Mouse (Mus musculus) liver, adult 2 months (tissue): ENCODE measurements around the gene Strn4. TPM values are rescaled to one million over a fixed set of nuclear protein-coding genes. Genes with fewer than 3 reads are reported as not detected.

ENCODE experiments used
- DNase-seq: peaks from one replicate; pipeline ENCODE4 v3.0.0-alpha.2; 2011; ENCODE audit warnings: low read depth, low spot score; ENCODE audit errors: extremely low read depth
- H3K27ac ChIP-seq: fragments of 200-500 bp; replicated peaks from 2 replicates; pipeline ENCODE4 v1.5.1; 2012; ENCODE audit warnings: low read depth, mild to moderate bottlenecking, control low read depth, inconsistent platforms, low read length; ENCODE audit not compliant: insufficient read depth
- H3K27me3 ChIP-seq: fragments of 200-500 bp; 2 replicates; pipeline ENCODE4 v1.6.1; 2012; ENCODE audit warnings: mild to moderate bottlenecking, moderate library complexity, low read length, inconsistent platforms; ENCODE audit not compliant: control insufficient read depth, insufficient read depth
- H3K36me3 ChIP-seq: fragments of 200-500 bp; 2 replicates; pipeline ENCODE4 v1.6.1; 2012; ENCODE audit warnings: low read length, inconsistent platforms; ENCODE audit not compliant: control insufficient read depth, insufficient read depth
- H3K4me1 ChIP-seq: fragments of 200-500 bp; 2 replicates; pipeline ENCODE4 v1.6.1; 2011; ENCODE audit warnings: low read length; ENCODE audit not compliant: control insufficient read depth, insufficient read depth
- H3K4me3 ChIP-seq: fragments of 200-500 bp; 2 replicates; pipeline ENCODE4 v1.5.1; 2011; ENCODE audit warnings: low read depth, mild to moderate bottlenecking, control low read depth, low read length, moderate library complexity; ENCODE audit not compliant: insufficient read depth
- H3K79me2 ChIP-seq: fragments of 200-500 bp; 2 replicates; pipeline ENCODE4 v1.6.1; 2012; ENCODE audit warnings: inconsistent platforms, mild to moderate bottlenecking, low read length, moderate library complexity; ENCODE audit not compliant: control insufficient read depth, insufficient read depth
- H3K9ac ChIP-seq: fragments of 200-500 bp; 2 replicates; pipeline ENCODE4 v1.6.1; 2012; ENCODE audit warnings: low read depth, mild to moderate bottlenecking, control low read depth, inconsistent platforms, low read length
- CTCF ChIP-seq: fragments of 200-500 bp; IDR thresholded peaks from 2 replicates; pipeline ENCODE4 v1.5.1; 2011; ENCODE audit warnings: low read depth, low read length, control low read depth
- POLR2A ChIP-seq: fragments of 200-500 bp; IDR thresholded peaks from 2 replicates; pipeline ENCODE4 v1.6.1; 2011; ENCODE audit warnings: low read length, control low read depth; ENCODE audit not compliant: insufficient read depth; ENCODE audit errors: extremely low read depth
- WGBS: fragments of 180-500 bp; shearing (Covaris S2); methylation state at CpG from one replicate; pipeline ENCODE4 v1.1.7; 2018; 5-methylcytosine and 5-hydroxymethylcytosine counted together
- polyA plus RNA-seq: library from polyadenylated mRNA; depleted of rRNA; stranded (reverse); fragments of >200 nt; gene quantifications from 2 replicates; pipeline ENCODE4 v1.2.3, GENCODE M21; 2012
- total RNA-seq: library from RNA; depleted of rRNA; stranded (reverse); fragments of >200 nt; gene quantifications from 2 replicates; pipeline ENCODE4 v1.2.3, GENCODE M21; 2014

The Strn4 gene
- total and polyA plus RNA-seq, 2 experiments, result 18.7 to 52.7 TPM

DNA sequence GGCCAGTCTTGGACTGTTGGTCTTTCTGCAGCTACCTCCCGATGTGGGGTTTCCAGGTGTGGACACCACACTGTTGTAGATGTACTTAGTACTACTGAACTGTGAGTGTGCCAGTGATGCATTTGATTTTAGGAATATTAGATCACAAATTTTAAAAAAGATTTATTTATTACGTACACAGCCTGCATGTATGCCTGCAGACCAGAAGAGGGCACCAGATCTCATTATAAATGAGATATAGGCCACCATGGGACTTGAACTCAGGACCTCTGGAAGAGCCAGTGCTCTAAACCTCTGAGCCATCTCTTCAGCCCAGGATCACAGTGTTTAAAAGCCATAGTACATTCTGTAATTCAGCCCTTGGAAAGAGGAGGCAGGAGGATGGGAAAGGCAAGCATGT, 3.2 kb upstream of the Strn4 start:
- WGBS, result 77% methylated on average over 2 of the region's 2 CpGs
- no peak overlapping the region for H3K4me3 ChIP-seq
- no peak for DNase-seq
- H3K4me1 ChIP-seq, result peaks cover 6% of the 10 kb centered on the region; the same call in 1 of the 2 replicates
- no peak overlapping the region for H3K27ac ChIP-seq
- H3K27me3 ChIP-seq, result no peaks in the 10 kb centered on the region
- H3K79me2 ChIP-seq, result peaks cover 17% of the 10 kb centered on the region
- H3K9ac ChIP-seq, result no peak overlapping the region
- H3K36me3 ChIP-seq, result no peaks in the 10 kb centered on the region
- no peak for TF ChIP-seq CTCF
- no peak for TF ChIP-seq POLR2A

DNA sequence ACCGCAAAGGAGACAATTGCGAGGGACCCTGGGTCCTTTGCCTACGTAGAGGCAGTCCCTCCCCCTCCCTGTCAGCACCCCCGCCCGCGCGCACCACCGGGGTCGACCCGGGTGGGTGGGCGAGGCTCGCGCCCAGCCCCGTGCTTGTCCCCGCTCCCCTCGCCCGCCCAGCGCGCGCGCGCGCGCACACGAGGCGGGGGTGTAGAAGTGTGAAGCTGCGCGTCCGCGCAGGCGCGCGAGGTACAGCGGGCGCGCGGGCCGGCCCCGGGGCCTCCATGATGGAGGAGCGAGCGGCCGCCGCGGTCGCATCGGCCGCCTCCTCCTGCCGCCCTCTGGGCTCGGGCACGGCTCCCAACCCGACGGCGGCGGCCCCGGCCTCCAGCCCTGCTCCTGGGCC, 387 bp downstream of the Strn4 start:
- WGBS, result under 1% methylated on average over 55 of the region's 55 CpGs

DNA sequence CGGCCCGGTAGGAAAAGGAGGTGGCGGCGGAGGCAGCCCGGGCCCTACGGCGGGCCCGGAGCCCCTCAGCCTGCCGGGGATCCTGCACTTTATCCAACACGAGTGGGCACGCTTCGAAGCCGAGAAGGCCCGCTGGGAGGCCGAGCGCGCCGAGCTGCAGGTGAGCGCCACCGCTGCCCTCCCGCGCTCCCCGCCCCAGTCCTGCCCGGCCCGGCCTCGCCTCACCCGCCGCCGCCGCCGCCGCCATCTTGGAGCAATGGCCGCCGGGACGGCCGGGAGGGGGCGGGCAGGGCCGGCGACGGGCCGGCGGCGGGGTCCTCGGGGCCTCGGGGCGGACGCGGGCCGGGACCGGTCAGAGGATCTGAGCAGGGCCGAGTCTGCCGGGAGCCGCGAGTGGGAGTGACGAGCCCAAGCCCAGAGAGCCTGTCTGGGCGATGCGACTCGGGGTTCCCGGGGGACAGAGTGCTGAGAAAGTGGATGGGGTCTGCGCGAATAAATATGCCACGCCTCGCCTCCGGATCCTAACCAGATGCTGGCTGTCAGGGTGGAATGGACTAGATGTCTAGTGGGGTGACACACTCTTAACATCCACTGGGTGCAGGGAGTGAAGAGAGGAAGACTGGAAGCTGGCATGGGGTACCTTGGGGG, 910 bp downstream of the Strn4 start, which contains the start of gene Fkrp:
Fkrp (minus strand) TSS at position 258 of the 648 bp plus-strand sequence.
- Histone ChIP-seq H3K4me1 (peaks cover 30% of the 10 kb centered on the region), H3K79me2 (peaks cover 43% of the 10 kb centered on the region), H3K27ac (peak within 1 kb of the TSS; percentile 81), H3K27me3 (no peaks in the 10 kb centered on the region), H3K9ac (peak within 1 kb of the TSS; percentile 99), H3K36me3 (no peaks in the 10 kb centered on the region), H3K4me3 (peak within 1 kb of the TSS; percentile 98)
- no peak for TF ChIP-seq CTCF
- no peak for TF ChIP-seq POLR2A
- WGBS, result under 1% methylated on average over 63 of the region's 64 CpGs
- no peak for DNase-seq

More for the DNA sequence above, 387 bp downstream of the Strn4 start:
- H3K27ac ChIP-seq, result peak overlapping the region; percentile 81
- TF ChIP-seq CTCF (no peak), POLR2A (no peak)
- peaks cover 25% of the 10 kb centered on the region for H3K4me1 ChIP-seq
- peak overlapping the region; percentile 99 for H3K9ac ChIP-seq
- no peaks in the 10 kb centered on the region for H3K36me3 ChIP-seq
- H3K4me3 ChIP-seq, result peak overlapping the region; percentile 98
- peak; percentile 31 for DNase-seq
- H3K79me2 ChIP-seq, result peaks cover 40% of the 10 kb centered on the region
- no peaks in the 10 kb centered on the region for H3K27me3 ChIP-seq

DNA sequence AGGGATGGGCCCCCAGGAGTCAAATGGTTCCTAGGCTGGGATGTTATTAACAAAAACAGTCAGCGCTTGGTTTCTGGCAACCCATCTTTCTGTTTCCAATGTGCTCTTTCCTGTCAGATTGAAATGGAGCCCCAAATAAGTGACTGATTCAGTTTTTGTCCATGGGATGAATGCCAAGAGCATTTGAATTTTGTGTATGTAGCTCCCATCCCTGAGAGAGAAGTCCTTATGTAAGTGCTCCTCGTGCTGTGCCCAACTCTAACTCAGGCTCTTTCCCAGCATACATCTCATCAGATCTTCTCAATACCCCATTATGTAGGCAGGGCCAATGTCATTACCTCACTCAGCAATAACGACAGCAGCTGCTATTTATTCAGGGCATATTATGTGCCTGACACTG, 2.0 kb downstream of the Strn4 start:
- Histone ChIP-seq H3K27me3 (no peaks in the 10 kb centered on the region), H3K4me3 (no peak overlapping the region; the same call in 1 of the 2 replicates), H3K36me3 (no peaks in the 10 kb centered on the region), H3K4me1 (peaks cover 30% of the 10 kb centered on the region), H3K79me2 (peaks cover 48% of the 10 kb centered on the region), H3K27ac (no peak overlapping the region), H3K9ac (no peak overlapping the region)
- DNase-seq, result no peak
- WGBS, result 66% methylated on average over 3 of the region's 3 CpGs
- TF ChIP-seq CTCF (no peak), POLR2A (no peak)

DNA sequence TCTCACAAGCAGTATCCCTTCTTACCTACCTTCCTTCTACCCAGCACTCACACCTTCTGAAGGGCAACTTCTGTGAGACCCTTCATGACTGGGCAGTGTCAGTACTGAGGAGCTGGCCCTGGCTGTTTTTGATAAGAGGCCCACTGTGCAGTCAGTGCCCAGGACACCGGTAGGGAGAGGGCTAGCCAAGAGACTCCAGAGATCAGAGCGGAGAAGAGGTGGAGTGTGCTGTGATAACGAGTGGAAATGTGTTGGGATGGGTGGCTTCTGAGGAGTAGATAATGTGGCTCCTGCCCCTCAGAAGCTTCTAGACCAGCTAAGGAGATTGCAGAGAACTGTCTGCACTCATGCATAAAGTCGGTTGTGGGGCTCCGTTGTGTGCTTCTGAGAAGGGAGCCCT, 4.1 kb downstream of the Strn4 start:
- Histone ChIP-seq H3K4me3 (no peak overlapping the region), H3K4me1 (peaks cover 30% of the 10 kb centered on the region), H3K79me2 (peaks cover 54% of the 10 kb centered on the region), H3K9ac (no peak overlapping the region), H3K36me3 (peaks cover 3% of the 10 kb centered on the region; the same call in 1 of the 2 replicates), H3K27ac (no peak overlapping the region), H3K27me3 (no peaks in the 10 kb centered on the region)
- TF ChIP-seq CTCF, result no peak
- TF ChIP-seq POLR2A, result no peak
- WGBS, result 79% methylated on average over 5 of the region's 5 CpGs
- no peak for DNase-seq

DNA sequence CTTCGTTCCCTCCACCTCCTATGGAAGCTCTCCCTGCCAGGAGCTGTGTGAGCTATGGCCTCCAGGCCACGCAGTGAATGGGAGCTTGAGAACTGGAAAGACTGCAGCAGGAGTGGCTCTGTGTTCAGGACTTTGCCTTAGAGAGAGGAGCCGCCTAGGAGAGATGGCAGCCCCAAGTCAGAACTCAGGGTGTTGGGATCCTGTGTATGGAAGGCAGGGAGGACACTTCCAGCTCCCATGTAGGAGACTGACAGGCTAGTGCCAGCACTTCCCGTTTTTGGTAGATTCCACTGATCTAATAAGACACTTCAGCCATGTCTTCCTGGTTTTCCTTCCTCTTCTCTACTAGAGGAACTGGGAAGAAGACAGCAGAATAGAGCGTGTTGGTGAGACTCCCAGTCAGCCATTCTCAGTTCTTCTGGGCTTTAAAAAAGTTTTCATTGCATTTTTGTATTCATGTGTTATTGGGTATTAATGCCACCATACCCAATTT, 4.6 kb downstream of the Strn4 start:
- DNase-seq, result peak; percentile 23
- TF ChIP-seq CTCF, result no peak
- no peak for TF ChIP-seq POLR2A
- 61% methylated on average over 5 of the region's 5 CpGs for WGBS
- no peak overlapping the region for H3K4me3 ChIP-seq
- peaks cover 5% of the 10 kb centered on the region; the same call in 1 of the 2 replicates for H3K36me3 ChIP-seq
- H3K79me2 ChIP-seq, result peaks cover 54% of the 10 kb centered on the region
- H3K27me3 ChIP-seq, result no peaks in the 10 kb centered on the region
- peaks cover 30% of the 10 kb centered on the region for H3K4me1 ChIP-seq
- H3K27ac ChIP-seq, result no peak overlapping the region
- no peak overlapping the region for H3K9ac ChIP-seq
